Mouse (Mus musculus) mature B cell (primary cell): ENCODE data around the gene Lcn10.
"Not testable (repeated sequence)": the region's sequence is repeated elsewhere in the genome, so short reads cannot be mapped to it uniquely, and the experiment has no call there.

ENCODE experiments used
- in situ Hi-C: fragments of 300-500 bp; cut with MboI; formaldehyde crosslinking; loops from 2 replicates; pipeline ENCODE4 v1.14.3; 2019

Gene Lcn10

DNA sequence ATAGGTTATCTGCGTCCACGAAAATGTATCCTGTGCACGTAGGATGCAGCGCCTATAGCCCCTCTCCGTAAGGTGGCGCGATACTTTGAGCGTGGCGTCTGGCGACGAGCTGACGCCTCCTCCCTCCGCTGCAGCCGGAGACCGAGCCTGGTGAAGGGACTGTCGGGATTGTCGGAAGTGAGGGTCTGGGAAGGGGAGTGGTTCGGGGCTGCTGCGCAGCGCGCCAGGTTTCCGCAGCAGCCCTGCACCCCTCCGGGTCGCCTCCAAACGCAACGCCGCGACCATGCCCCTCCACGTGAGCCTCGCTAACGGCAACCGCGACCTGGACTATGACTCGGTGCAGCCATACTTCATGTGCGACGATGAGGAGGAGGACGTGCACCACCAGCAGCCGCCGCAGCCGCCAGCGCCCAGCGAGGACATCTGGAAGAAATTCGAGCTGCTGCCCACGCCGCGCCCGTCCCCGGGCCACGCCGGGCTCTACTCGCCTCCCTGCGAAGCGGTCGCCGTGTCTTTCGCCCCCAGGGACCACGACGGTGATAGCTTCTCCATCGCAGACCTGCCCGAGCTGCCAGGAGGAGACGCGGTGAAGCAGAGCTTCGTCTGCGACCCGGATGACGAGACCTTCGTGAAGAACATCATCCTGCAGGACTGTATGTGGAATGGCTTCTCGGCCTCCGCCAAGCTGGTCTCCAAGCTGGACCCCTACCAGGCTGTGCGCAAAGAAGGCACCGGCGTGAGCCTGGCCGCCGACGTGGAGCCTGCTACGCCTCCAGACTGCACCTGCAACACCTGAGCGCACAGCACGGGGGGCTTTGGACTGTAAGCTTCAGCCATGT is 24.3 kb downstream of the Lcn10 start, which contains the start of gene Bmyc:
Bmyc (plus strand) TSS at position 97 of the 839 bp plus-strand sequence.
- in situ Hi-C loops: no loop called here

DNA sequence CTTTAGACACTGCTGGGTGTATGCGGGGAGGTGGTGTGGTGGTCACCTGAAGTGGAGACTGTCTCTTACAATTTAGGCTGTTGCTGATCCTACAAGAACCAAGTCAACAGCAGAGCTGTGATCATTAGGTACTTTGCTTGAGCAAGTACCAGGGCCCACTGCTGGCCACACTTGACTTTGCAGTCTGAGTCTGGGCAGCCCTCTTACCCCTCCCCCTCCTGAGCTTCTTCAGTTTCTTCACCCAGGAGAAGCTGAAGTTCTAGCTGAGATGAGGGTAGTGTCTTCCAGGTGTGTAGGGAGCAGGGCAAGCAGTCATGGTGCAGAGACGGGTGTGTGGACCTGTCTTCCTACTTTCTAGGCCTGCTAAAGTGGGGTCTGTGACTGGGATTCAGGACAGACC is 25.6 kb downstream of the Lcn10 start:
- in situ Hi-C loops: no loop called here

DNA sequence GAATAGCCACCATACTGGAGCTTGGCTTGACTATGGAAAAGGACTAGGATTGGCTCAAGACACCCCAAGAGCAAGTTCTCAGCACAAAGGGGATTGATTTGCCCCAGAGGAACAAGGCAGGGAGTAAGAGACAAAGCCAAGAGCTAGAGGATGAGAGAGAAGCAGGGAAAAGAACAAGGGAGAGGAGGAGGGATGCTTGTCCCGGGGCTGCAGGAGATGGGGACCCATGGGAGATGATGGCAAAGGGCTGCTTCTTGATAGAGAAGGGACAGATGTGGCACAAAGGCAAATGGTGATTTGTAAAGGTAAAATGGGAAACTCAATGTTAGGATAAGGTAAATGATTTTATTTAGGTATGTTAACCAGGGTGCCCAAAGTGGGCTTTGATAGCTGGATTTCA is 26.5 kb downstream of the Lcn10 start:
- in situ Hi-C loops: not testable (repeated sequence)

GRCm38 (mm10) chr2:25709791-25710190 is 27.3 kb downstream of the Lcn10 start:
- in situ Hi-C loops: not testable (repeated sequence)

DNA sequence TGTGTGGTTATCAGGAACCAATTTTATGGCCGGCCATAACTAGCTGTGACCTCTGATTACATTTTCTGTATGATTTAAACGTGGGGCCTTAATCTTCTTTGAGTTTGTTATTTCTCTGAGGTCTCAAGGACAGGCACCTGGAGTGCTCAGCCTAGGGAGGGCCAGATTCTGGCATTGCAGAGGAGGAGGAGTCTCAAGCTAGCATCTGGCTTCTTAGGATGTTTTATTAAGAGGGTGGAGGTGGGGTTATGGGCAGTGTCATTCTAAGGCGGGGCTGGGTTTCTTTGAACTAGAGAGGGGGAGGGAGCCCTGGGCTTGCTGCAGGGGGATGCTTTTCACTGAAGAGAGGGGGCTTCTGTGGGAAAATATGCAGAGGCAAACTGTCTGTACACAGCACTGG is 29.1 kb downstream of the Lcn10 start:
- in situ Hi-C loops: not testable (repeated sequence)

DNA sequence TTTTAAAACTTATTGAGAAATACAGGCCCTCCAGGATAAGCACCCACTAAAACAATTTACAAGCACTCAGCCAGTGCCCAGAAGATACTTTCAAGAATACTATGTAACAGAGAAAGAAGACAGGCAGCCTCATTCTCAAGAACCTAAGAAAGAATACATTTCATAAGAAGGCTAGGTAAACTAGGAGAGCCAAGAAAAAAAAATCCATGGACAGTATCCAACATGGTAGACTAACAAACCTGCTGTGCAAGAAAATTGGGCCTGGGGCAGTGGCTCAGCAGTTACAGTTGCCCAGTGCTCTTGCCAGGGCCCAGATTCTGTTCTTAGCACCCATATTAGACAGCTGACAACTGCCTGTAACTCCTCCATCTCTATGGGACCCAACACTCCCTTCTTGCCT is 34.7 kb downstream of the Lcn10 start:
- in situ Hi-C loops: no loop called here

DNA sequence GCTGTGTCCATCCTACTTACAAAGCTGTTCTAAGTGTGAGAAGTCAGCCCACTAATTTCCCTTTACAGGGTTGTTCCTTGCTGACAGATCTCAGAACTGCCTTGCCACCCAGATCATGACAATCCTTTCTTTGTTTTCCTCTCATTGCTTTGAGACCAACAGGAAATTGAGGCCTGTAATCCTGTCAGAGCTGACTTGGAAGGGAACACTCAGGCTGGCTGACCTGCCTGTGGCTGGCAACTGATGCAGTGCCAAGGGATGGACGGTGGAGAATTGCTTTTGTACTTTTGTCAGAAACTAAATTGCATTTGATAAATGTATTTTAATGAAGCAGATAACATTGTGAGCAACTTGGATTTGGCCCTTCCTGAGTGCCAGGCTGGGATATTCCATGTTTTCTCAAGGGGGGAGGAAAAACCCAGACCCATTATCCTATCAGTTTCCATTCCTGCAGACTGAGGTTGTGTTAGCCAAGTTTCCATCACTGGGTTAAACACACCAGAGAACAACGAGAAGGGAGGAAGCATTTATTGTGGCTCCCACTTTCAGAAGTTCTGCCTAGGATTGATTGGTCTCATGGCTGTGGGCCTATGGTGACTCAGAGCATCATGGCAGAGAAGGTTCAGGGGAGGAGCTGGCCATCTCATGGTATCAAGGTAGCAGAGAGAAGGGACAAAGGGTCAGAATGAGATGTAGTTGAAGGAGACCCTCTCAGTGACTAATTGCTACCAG is 50.8 kb downstream of the Lcn10 start:
- in situ Hi-C loops: no loop called here
